Mouse (Mus musculus) hindbrain, embryonic 10.5 days (tissue): ENCODE measurements at regions not wholly inside any gene's neighbourhood (a gene's known extent, or its start where the extent isn't known, plus 50 kb on each side); places are given as distances from the start of the nearest gene placed in this dataset.

Experiments used
- DNase-seq: peaks from one replicate; pipeline ENCODE4 v3.0.0-alpha.2; 2017; ENCODE audit warnings: low spot score
- H3K27ac ChIP-seq: fragments of 300-500 bp; sonication (generic); 2 replicates; pipeline ENCODE4 v1.5.1; 2016; ENCODE audit warnings: mild to moderate bottlenecking, moderate library complexity
- H3K27me3 ChIP-seq: fragments of 300-500 bp; sonication (generic); 2 replicates; pipeline ENCODE4 v1.6.1; 2016; ENCODE audit warnings: mild to moderate bottlenecking; ENCODE audit not compliant: poor library complexity, insufficient read depth, severe bottlenecking
- H3K36me3 ChIP-seq: fragments of 300-500 bp; sonication (generic); 2 replicates; pipeline ENCODE4 v1.6.1; 2016; ENCODE audit warnings: mild to moderate bottlenecking, moderate library complexity
- H3K4me1 ChIP-seq: fragments of 300-500 bp; sonication (generic); replicated peaks from 2 replicates; pipeline ENCODE4 v1.6.1; 2016; ENCODE audit warnings: mild to moderate bottlenecking
- H3K4me3 ChIP-seq: fragments of 300-500 bp; sonication (generic); 2 replicates; pipeline ENCODE4 v1.5.1; 2016; ENCODE audit warnings: mild to moderate bottlenecking, moderate library complexity
- H3K9me3 ChIP-seq: fragments of 300-500 bp; sonication (generic); 2 replicates; pipeline ENCODE4 v1.6.1; 2016; ENCODE audit warnings: mild to moderate bottlenecking, moderate library complexity
- WGBS: fragments of 180-500 bp; shearing (Covaris S2); methylation state at CpG from one replicate; pipeline ENCODE4 v1.1.7; 2016; 5-methylcytosine and 5-hydroxymethylcytosine counted together

DNA sequence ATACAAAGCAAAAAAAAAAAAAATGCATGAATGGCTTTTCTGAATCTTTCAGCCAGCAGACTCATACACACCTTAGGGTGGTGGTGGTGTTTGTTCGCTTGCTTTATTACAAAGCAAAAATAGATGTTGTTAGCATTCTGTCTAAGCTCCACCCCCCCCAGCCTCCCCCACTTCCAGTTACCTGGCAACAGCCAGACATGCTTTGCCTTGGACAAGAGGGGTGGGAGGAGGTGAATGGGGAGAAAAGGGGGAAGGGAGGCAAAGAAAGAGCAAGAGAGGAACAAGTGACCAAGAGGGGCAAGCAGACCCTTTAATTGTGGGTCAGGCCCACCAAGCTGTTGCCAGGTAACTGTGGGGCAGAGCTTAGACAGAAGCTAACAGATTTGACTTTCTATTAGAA is 1268.0 kb downstream of the Cdh8 start:
- H3K9me3 ChIP-seq, result no peaks in the 10 kb centered on the region
- H3K4me3 ChIP-seq, result no peak overlapping the region
- no peaks in the 10 kb centered on the region for H3K27me3 ChIP-seq
- 43% methylated on average over 1 of the region's 1 CpGs for WGBS
- H3K27ac ChIP-seq, result no peak overlapping the region
- H3K4me1 ChIP-seq, result peaks cover 6% of the 10 kb centered on the region
- H3K36me3 ChIP-seq, result no peaks in the 10 kb centered on the region
- DNase-seq, result peak; percentile 27
